Mouse (Mus musculus): ENCODE measurements around the gene Olfr693. TPM values are rescaled to one million over a fixed set of nuclear protein-coding genes. Genes with fewer than 3 reads are reported as not detected.
"Not testable (repeated sequence)": the region's sequence is repeated elsewhere in the genome, so short reads cannot be mapped to it uniquely, and the experiment has no call there.

Gene Olfr693
- polyA plus RNA-seq (2015; fragmentation: Nextera tagmentation; extraction: Ambion mirVana), result not detected in 2 replicates

- no peak within 1 kb of the TSS for H3K4me2 ChIP-seq (replicated peaks)
- no peak within 1 kb of the TSS for H3K27ac ChIP-seq
- no peaks in the 10 kb centered on the region for H3K9me3 ChIP-seq
- H3K36me3 ChIP-seq, result no peaks in the 10 kb centered on the region
- H3K4me1 ChIP-seq (replicated peaks), result no peaks in the 10 kb centered on the region
- H3K4me3 ChIP-seq (replicated peaks), result no peak within 1 kb of the TSS
- no peak for ATAC-seq
- no peak within 1 kb of the TSS for H3K9ac ChIP-seq
- H3K27me3 ChIP-seq (replicated peaks), result no peaks in the 10 kb centered on the region
Observed at GRCm38 (mm10) chr7:106680484-106680883, at the start of gene Olfr693. Olfr693 (minus strand) TSS chr7:106680584.

DNA sequence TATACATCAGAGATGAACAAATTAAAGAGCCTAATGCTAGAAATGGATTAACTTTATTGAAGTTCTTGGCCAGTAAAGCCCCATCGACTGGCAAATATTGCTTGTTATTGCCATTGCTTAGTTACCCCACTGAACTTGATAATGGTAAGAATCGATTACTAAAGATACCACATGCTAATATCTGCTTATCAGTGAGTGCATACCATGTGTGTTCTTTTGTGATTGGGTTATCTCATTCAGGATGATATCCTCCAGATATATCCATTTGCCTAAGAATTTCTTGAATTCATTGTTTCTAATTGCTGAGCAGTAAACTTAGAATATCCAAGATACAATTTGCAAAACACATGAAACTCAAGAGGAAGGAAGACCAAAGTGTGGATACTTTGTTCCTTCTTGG, 45.3 kb upstream of the Olfr693 start:
- H3K9me3 ChIP-seq; H3K4me2 ChIP-seq (replicated peaks); H3K36me3 ChIP-seq; ATAC-seq; H3K4me1 ChIP-seq (replicated peaks); H3K27ac ChIP-seq; H3K4me3 ChIP-seq (replicated peaks); H3K9ac ChIP-seq; H3K27me3 ChIP-seq (replicated peaks): not testable (repeated sequence)
- WGBS, result 74% methylated on average over 2 of the region's 2 CpGs

GRCm38 (mm10) chr7:106716296-106716695, 35.9 kb upstream of the Olfr693 start, which contains the start of gene Olfr695:
Olfr695 (minus strand) TSS chr7:106716396.
- H3K27me3 ChIP-seq (replicated peaks), result no peaks in the 10 kb centered on the region
- H3K9ac ChIP-seq, result no peak within 1 kb of the TSS
- no peaks in the 10 kb centered on the region for H3K4me1 ChIP-seq (replicated peaks)
- ATAC-seq, result no peak
- H3K36me3 ChIP-seq, result no peaks in the 10 kb centered on the region
- H3K27ac ChIP-seq, result no peak within 1 kb of the TSS
- H3K9me3 ChIP-seq, result no peaks in the 10 kb centered on the region
- H3K4me3 ChIP-seq (replicated peaks), result no peak within 1 kb of the TSS
- no peak within 1 kb of the TSS for H3K4me2 ChIP-seq (replicated peaks)

GRCm38 (mm10) chr7:106711463-106711862, 31.1 kb upstream of the Olfr693 start:
- Histone ChIP-seq H3K4me1 (replicated peaks) (no peaks in the 10 kb centered on the region), H3K27me3 (replicated peaks) (no peaks in the 10 kb centered on the region), H3K4me3 (replicated peaks) (no peak overlapping the region), H3K9ac (no peak overlapping the region), H3K4me2 (replicated peaks) (no peak overlapping the region), H3K27ac (no peak overlapping the region), H3K9me3 (no peaks in the 10 kb centered on the region), H3K36me3 (no peaks in the 10 kb centered on the region)
- ATAC-seq, result no peak
- 86% methylated on average over 6 of the region's 6 CpGs for WGBS

DNA sequence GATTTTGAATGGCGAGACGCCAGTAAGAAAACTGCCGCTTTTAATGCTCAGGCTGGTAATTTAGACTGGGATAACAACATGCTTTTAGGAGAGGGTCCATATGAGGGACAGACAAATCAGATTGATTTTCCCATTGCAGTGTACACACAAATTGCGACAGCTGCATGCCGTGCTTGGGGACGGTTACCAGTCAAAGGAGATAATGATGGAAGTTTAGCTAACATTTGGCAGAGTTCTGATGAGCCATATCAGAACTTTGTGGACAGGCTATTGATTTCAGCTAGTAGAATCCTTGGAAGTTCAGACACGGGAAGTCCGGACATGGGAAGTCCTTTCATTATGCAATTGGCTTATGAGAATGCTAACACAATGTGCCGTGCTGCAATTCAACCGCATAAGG, 27.3 kb upstream of the Olfr693 start:
- H3K4me2 ChIP-seq (replicated peaks); H3K4me1 ChIP-seq (replicated peaks); H3K9me3 ChIP-seq; H3K27me3 ChIP-seq (replicated peaks); H3K4me3 ChIP-seq (replicated peaks); H3K9ac ChIP-seq; H3K27ac ChIP-seq; ATAC-seq; H3K36me3 ChIP-seq: not testable (repeated sequence)
- 85% methylated on average over 10 of the region's 10 CpGs for WGBS

- no peaks in the 10 kb centered on the region for H3K9me3 ChIP-seq
- H3K9ac ChIP-seq, result no peak overlapping the region
- no peaks in the 10 kb centered on the region for H3K4me1 ChIP-seq (replicated peaks)
- H3K27me3 ChIP-seq (replicated peaks), result no peaks in the 10 kb centered on the region
- H3K27ac ChIP-seq, result no peak overlapping the region
- H3K4me3 ChIP-seq (replicated peaks), result no peak overlapping the region
- H3K4me2 ChIP-seq (replicated peaks), result no peak overlapping the region
- WGBS, result 77% methylated on average over 1 of the region's 1 CpGs
- no peak for ATAC-seq
- H3K36me3 ChIP-seq, result no peaks in the 10 kb centered on the region
Observed at GRCm38 (mm10) chr7:106696891-106697290, 16.5 kb upstream of the Olfr693 start.

DNA sequence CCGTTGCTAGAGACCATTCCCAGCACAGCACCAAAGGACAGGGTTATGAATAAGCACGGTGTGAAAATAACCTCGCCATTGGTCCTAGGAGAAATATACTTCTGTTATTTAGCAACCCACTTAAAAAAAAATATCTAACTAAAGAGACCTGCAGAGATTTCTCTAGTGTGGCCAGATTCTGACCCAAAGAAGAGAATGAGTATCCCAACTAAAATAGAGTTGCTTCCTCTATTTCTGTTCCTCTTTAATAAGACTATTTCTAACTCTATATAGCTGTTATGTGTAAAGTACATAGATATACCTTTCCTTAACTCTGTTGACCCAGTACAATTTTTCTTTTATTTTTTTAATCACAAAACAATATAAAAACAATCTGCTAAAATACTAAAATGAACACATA, 12.6 kb upstream of the Olfr693 start:
- no peak overlapping the region for H3K4me3 ChIP-seq (replicated peaks)
- H3K9ac ChIP-seq, result no peak overlapping the region
- no peak overlapping the region for H3K4me2 ChIP-seq (replicated peaks)
- H3K4me1 ChIP-seq (replicated peaks), result no peaks in the 10 kb centered on the region
- no peaks in the 10 kb centered on the region for H3K36me3 ChIP-seq
- ATAC-seq, result no peak
- 89% methylated on average over 3 of the region's 3 CpGs for WGBS
- no peaks in the 10 kb centered on the region for H3K9me3 ChIP-seq
- no peak overlapping the region for H3K27ac ChIP-seq
- no peaks in the 10 kb centered on the region for H3K27me3 ChIP-seq (replicated peaks)

GRCm38 (mm10) chr7:106691714-106692113, 11.3 kb upstream of the Olfr693 start, which contains the start of gene Olfr694:
Olfr694 (minus strand) TSS chr7:106691814.
- WGBS, result 83% methylated on average over 1 of the region's 1 CpGs
- Histone ChIP-seq H3K27ac (no peak within 1 kb of the TSS), H3K36me3 (no peaks in the 10 kb centered on the region), H3K4me3 (replicated peaks) (no peak within 1 kb of the TSS), H3K9me3 (no peaks in the 10 kb centered on the region), H3K4me2 (replicated peaks) (no peak within 1 kb of the TSS), H3K27me3 (replicated peaks) (no peaks in the 10 kb centered on the region), H3K9ac (no peak within 1 kb of the TSS), H3K4me1 (replicated peaks) (no peaks in the 10 kb centered on the region)
- no peak for ATAC-seq

GRCm38 (mm10) chr7:106685382-106685781, 5.0 kb upstream of the Olfr693 start:
- H3K27me3 ChIP-seq (replicated peaks), result no peaks in the 10 kb centered on the region
- H3K4me1 ChIP-seq (replicated peaks), result no peaks in the 10 kb centered on the region
- ATAC-seq, result no peak
- no peak overlapping the region for H3K4me3 ChIP-seq (replicated peaks)
- no peaks in the 10 kb centered on the region for H3K9me3 ChIP-seq
- H3K36me3 ChIP-seq, result no peaks in the 10 kb centered on the region
- 85% methylated on average over 2 of the region's 2 CpGs for WGBS
- H3K9ac ChIP-seq, result no peak overlapping the region
- no peak overlapping the region for H3K4me2 ChIP-seq (replicated peaks)
- no peak overlapping the region for H3K27ac ChIP-seq

GRCm38 (mm10) chr7:106652344-106652652, 28.1 kb downstream of the Olfr693 start:
- Histone ChIP-seq H3K36me3 (no peaks in the 10 kb centered on the region), H3K27me3 (replicated peaks) (no peaks in the 10 kb centered on the region), H3K9me3 (no peaks in the 10 kb centered on the region), H3K27ac (no peak overlapping the region), H3K4me1 (replicated peaks) (no peaks in the 10 kb centered on the region), H3K9ac (no peak overlapping the region), H3K4me3 (replicated peaks) (no peak overlapping the region), H3K4me2 (replicated peaks) (no peak overlapping the region)
- no peak for ATAC-seq

- no peaks in the 10 kb centered on the region for H3K4me1 ChIP-seq (replicated peaks)
- no peaks in the 10 kb centered on the region for H3K27me3 ChIP-seq (replicated peaks)
- H3K4me2 ChIP-seq (replicated peaks), result no peak overlapping the region
- no peak overlapping the region for H3K9ac ChIP-seq
- H3K4me3 ChIP-seq (replicated peaks), result no peak overlapping the region
- ATAC-seq, result no peak
- H3K9me3 ChIP-seq, result no peaks in the 10 kb centered on the region
- no peak overlapping the region for H3K27ac ChIP-seq
- no peaks in the 10 kb centered on the region for H3K36me3 ChIP-seq
Observed at GRCm38 (mm10) chr7:106651555-106652343, 28.6 kb downstream of the Olfr693 start.

- no peaks in the 10 kb centered on the region for H3K9me3 ChIP-seq
Observed at GRCm38 (mm10) chr7:106649774-106650173, 30.6 kb downstream of the Olfr693 start.

DNA sequence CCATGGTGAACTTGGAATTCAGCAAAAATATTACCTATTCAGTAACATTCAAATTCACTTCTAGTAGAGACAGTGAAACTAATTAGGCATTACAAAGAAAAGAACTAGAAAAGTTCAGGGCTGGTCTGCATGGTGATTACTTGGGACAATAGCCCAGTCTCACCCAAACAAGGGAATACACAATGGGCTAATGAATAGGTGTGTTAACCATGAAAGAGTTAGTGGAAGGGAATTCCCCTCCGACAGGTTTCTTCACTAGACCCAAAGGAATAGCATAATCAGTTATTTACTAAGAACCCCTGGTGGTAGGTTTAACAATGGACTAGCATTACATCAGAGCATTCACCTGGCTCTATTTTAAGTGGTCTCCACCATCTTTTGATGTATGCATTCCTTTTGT, 35.1 kb downstream of the Olfr693 start:
- H3K9me3 ChIP-seq, result no peaks in the 10 kb centered on the region
- no peaks in the 10 kb centered on the region for H3K36me3 ChIP-seq
- H3K4me2 ChIP-seq (replicated peaks), result no peak overlapping the region
- H3K4me1 ChIP-seq (replicated peaks), result no peaks in the 10 kb centered on the region
- no peak overlapping the region for H3K9ac ChIP-seq
- no peak overlapping the region for H3K27ac ChIP-seq
- H3K4me3 ChIP-seq (replicated peaks), result no peak overlapping the region
- no peaks in the 10 kb centered on the region for H3K27me3 ChIP-seq (replicated peaks)
- WGBS, result 74% methylated on average over 1 of the region's 1 CpGs
- ATAC-seq, result no peak

More at GRCm38 (mm10) chr7:106649774-106650173, 30.6 kb downstream of the Olfr693 start:
- Histone ChIP-seq H3K27ac (no peak overlapping the region), H3K27me3 (replicated peaks) (no peaks in the 10 kb centered on the region), H3K4me2 (replicated peaks) (no peak overlapping the region), H3K4me3 (replicated peaks) (no peak overlapping the region), H3K9ac (no peak overlapping the region), H3K36me3 (no peaks in the 10 kb centered on the region), H3K4me1 (replicated peaks) (no peaks in the 10 kb centered on the region)
- WGBS, result 76% methylated on average over 1 of the region's 1 CpGs
- ATAC-seq, result no peak
